Mouse (Mus musculus) kidney, postnatal 10 days (tissue): ENCODE results near the gene Psmc5.

Experiments used
- DNase-seq: peaks from one replicate; pipeline ENCODE4 v3.0.0; 2021; ENCODE audit warnings: mixed read lengths

The Psmc5 gene

GRCm38 (mm10) chr11:106310123-106310522, 54.2 kb downstream of the Psmc5 start:
- DNase-seq = no peak
